Mouse (Mus musculus): ENCODE results near the gene Bbs2. TPM values are rescaled to one million over a fixed set of nuclear protein-coding genes. Genes with fewer than 3 reads are reported as not detected.

The Bbs2 gene
- polyA plus RNA-seq (2014; fragmentation: Illumina TruSeq; extraction: RNeasy Lipid Tissue Mini Kit (QIAGEN cat#74804)), result 11.3 TPM

GRCm38 (mm10) chr8:94098081-94098974 is at the start of gene Bbs2:
Gene Bbs2, minus strand, starts transcription at chr8:94098928.

GRCm38 (mm10) chr8:94136933-94137332 is 38.2 kb upstream of the Bbs2 start, which contains the start of gene Mt4:
Gene Mt4, plus strand, starts transcription at chr8:94137197.

GRCm38 (mm10) chr8:94036944-94037524 is 61.7 kb downstream of the Bbs2 start, which contains the start of the genes Nudt21 and Ogfod1:
Gene Nudt21, minus strand, starts transcription at chr8:94037031.
Gene Ogfod1, plus strand, starts transcription at chr8:94037198.

Other genes with a start within 250 kb of the Bbs2 start
- 194 TPM for gene Amfr, start 86.1 kb downstream of the Bbs2 start, polyA plus RNA-seq (2014; fragmentation: Illumina TruSeq; extraction: RNeasy Lipid Tissue Mini Kit (QIAGEN cat#74804))
- 188 TPM for gene Nudt21, start 61.9 kb downstream of the Bbs2 start, polyA plus RNA-seq (2014; fragmentation: Illumina TruSeq; extraction: RNeasy Lipid Tissue Mini Kit (QIAGEN cat#74804))
- gene Ogfod1, start 61.7 kb downstream of the Bbs2 start, polyA plus RNA-seq (2014; fragmentation: Illumina TruSeq; extraction: RNeasy Lipid Tissue Mini Kit (QIAGEN cat#74804)), result 22.6 TPM
- not detected for gene Mt4, start 38.3 kb upstream of the Bbs2 start, polyA plus RNA-seq (2014; fragmentation: Illumina TruSeq; extraction: RNeasy Lipid Tissue Mini Kit (QIAGEN cat#74804))
- not detected for gene Mt3, start 53.7 kb upstream of the Bbs2 start, polyA plus RNA-seq (2014; fragmentation: Illumina TruSeq; extraction: RNeasy Lipid Tissue Mini Kit (QIAGEN cat#74804))
- 34.3 TPM for gene Mt2, start 73.7 kb upstream of the Bbs2 start, polyA plus RNA-seq (2014; fragmentation: Illumina TruSeq; extraction: RNeasy Lipid Tissue Mini Kit (QIAGEN cat#74804))
- 12.5 TPM for gene Mt1, start 80.2 kb upstream of the Bbs2 start, polyA plus RNA-seq (2014; fragmentation: Illumina TruSeq; extraction: RNeasy Lipid Tissue Mini Kit (QIAGEN cat#74804))
- gene Nup93, start 115.6 kb upstream of the Bbs2 start, polyA plus RNA-seq (2014; fragmentation: Illumina TruSeq; extraction: RNeasy Lipid Tissue Mini Kit (QIAGEN cat#74804)), result 21.6 TPM
- gene Slc12a3, start 230.3 kb upstream of the Bbs2 start, polyA plus RNA-seq (2014; fragmentation: Illumina TruSeq; extraction: RNeasy Lipid Tissue Mini Kit (QIAGEN cat#74804)), result not detected